Mouse (Mus musculus) hindbrain, embryonic 15.5 days (tissue): ENCODE measurements around the gene Cd300ld3. TPM values are rescaled to one million over a fixed set of nuclear protein-coding genes. Genes with fewer than 3 reads are reported as not detected.

Experiments
- ATAC-seq: fragments of 200-750 bp; cut with Nextera tagmentation; 2 replicates; pipeline ENCODE4 v1.8.0; 2017; ENCODE audit warnings: low read depth, moderate number of reproducible peaks, moderate TSS enrichment; ENCODE audit not compliant: low FRiP score
- H3K27ac ChIP-seq: fragments of 300-500 bp; sonication (generic); replicated peaks from 2 replicates; pipeline ENCODE4 v1.5.1; 2015; ENCODE audit warnings: mild to moderate bottlenecking, inconsistent platforms
- H3K27me3 ChIP-seq: fragments of 300-500 bp; sonication (generic); 2 replicates; pipeline ENCODE4 v1.6.1; 2015; ENCODE audit warnings: control low read depth, inconsistent platforms
- H3K36me3 ChIP-seq: fragments of 300-500 bp; sonication (generic); 2 replicates; pipeline ENCODE4 v1.6.1; 2015; ENCODE audit warnings: control low read depth, inconsistent platforms
- H3K4me1 ChIP-seq: fragments of 300-500 bp; sonication (generic); replicated peaks from 2 replicates; pipeline ENCODE4 v1.6.1; 2015; ENCODE audit warnings: control low read depth, inconsistent platforms
- H3K4me2 ChIP-seq: fragments of 300-500 bp; sonication (generic); 2 replicates; pipeline ENCODE4 v1.6.1; 2015; ENCODE audit warnings: moderate library complexity, mild to moderate bottlenecking, inconsistent platforms
- H3K4me3 ChIP-seq: fragments of 300-500 bp; sonication (generic); 2 replicates; pipeline ENCODE4 v1.5.1; 2015; ENCODE audit warnings: mild to moderate bottlenecking, inconsistent platforms
- H3K9ac ChIP-seq: fragments of 300-500 bp; sonication (generic); 2 replicates; pipeline ENCODE4 v1.6.1; 2015; ENCODE audit warnings: inconsistent platforms
- H3K9me3 ChIP-seq: fragments of 300-500 bp; sonication (generic); 2 replicates; pipeline ENCODE4 v1.6.1; 2016; ENCODE audit warnings: control low read depth, inconsistent platforms
- WGBS: fragments of 180-500 bp; shearing (Covaris S2); methylation state at CpG from one replicate; pipeline ENCODE4 v1.1.7; 2015; 5-methylcytosine and 5-hydroxymethylcytosine counted together
- polyA plus RNA-seq: library from polyadenylated mRNA; unstranded; fragments of >200 nt; fragmentation: Nextera tagmentation; extraction: Ambion mirVana; gene quantifications from 2 replicates; pipeline ENCODE4 v1.2.1, GENCODE M21; 2015

Cd300ld3 gene
- polyA plus RNA-seq, 1 experiment from 2014 or later = not detected

DNA sequence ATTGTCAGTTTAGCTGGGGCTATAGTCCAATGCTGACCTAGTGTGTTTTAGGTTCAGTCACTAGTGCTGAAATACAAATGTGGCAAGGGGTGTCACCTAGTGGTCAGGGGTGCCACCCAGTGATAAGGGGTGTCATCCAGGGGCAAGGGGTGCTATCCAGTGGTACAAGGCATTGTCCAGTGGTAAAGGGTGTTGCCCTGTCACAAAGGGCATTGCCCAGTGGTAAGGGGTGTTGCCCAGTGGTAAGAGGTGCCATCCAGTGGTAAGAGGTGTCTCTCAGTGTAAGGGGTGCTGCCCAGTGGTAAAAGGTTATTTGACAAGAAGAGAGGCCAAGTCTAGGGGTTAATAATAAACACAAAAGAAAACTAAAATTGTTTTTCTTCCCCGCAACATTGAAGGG is 29.2 kb upstream of the Cd300ld3 start:
- H3K27ac ChIP-seq = no peak overlapping the region
- no peak overlapping the region for H3K4me3 ChIP-seq
- no peaks in the 10 kb centered on the region for H3K4me1 ChIP-seq
- H3K9ac ChIP-seq = no peak overlapping the region
- peaks cover 8% of the 10 kb centered on the region; the same call in 1 of the 2 replicates for H3K27me3 ChIP-seq
- H3K4me2 ChIP-seq = no peak overlapping the region
- H3K36me3 ChIP-seq = no peaks in the 10 kb centered on the region
- no peaks in the 10 kb centered on the region for H3K9me3 ChIP-seq
- no peak for ATAC-seq
- WGBS = 91% methylated on average over 1 of the region's 1 CpGs

DNA sequence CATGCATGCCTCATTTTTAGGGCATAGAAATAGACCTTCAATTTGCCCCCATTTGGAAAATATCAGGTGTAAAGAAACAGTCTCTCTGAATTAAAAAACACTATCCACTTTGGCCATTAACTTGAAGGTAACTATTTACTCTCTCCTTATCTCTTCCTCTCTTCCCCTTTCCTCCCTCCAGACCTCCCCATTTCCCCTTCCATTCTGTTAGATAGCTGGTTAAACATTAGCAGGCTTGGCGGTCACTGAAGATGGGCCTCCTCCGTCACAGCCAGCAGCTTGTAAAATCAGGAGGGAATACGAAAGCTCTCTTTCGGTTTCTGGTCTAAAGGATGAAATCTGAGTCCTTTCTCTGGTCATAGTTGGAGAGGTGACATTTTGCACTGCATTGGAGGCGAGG is 27.6 kb upstream of the Cd300ld3 start:
- H3K4me1 ChIP-seq = peaks cover 12% of the 10 kb centered on the region
- no peaks in the 10 kb centered on the region for H3K36me3 ChIP-seq
- 58% methylated on average over 5 of the region's 5 CpGs for WGBS
- H3K27ac ChIP-seq = no peak overlapping the region
- H3K4me3 ChIP-seq = no peak overlapping the region
- H3K9ac ChIP-seq = no peak overlapping the region
- peaks cover 8% of the 10 kb centered on the region; the same call in 1 of the 2 replicates for H3K27me3 ChIP-seq
- H3K4me2 ChIP-seq = no peak overlapping the region
- ATAC-seq = no peak
- no peaks in the 10 kb centered on the region for H3K9me3 ChIP-seq

DNA sequence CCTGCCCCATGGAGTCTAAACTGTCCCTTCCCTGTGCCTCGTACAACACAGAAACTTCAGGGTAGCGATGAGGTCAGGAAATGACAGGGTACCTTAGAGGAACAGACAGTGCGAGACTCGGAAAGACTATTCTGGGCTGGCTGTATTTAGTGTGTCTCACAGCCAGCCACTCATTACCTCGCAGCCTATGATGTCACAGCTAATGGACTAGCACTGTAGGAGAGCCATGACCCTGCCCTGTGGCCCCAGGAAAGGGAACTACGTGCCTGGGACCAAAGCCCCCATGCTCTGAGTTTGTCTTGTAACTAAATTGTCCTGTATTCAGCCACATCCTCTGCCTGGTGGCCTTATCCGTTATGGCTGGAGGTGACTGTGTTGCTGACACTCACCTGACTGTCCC is 27.2 kb upstream of the Cd300ld3 start:
- no peaks in the 10 kb centered on the region for H3K36me3 ChIP-seq
- peaks cover 12% of the 10 kb centered on the region for H3K4me1 ChIP-seq
- no peaks in the 10 kb centered on the region for H3K9me3 ChIP-seq
- ATAC-seq = no peak
- no peak overlapping the region for H3K4me3 ChIP-seq
- no peak overlapping the region for H3K4me2 ChIP-seq
- H3K27me3 ChIP-seq = peaks cover 8% of the 10 kb centered on the region; the same call in 1 of the 2 replicates
- H3K9ac ChIP-seq = no peak overlapping the region
- WGBS = 78% methylated on average over 7 of the region's 7 CpGs
- H3K27ac ChIP-seq = no peak overlapping the region

DNA sequence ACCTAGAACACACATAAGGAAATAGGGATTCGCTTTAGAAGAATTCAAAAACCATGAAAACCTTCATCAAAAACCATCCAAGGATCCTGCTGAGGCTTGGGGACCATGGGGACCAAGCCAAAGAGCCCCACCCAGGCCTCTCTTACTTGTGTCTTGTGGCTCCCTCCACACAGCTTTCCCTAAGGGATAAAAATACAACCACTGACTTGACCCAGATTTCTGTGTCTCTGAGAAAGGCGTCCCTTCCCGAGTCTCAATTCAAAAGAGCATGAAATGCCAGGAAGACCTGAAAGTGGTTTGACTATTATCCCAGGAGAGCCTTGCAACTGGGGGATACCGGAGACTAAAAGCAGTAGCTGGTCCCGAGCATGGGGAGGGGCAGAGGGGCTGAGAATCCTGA is 24.8 kb upstream of the Cd300ld3 start:
- H3K9me3 ChIP-seq = no peaks in the 10 kb centered on the region
- H3K36me3 ChIP-seq = no peaks in the 10 kb centered on the region
- no peak overlapping the region for H3K27ac ChIP-seq
- 62% methylated on average over 5 of the region's 5 CpGs for WGBS
- H3K4me1 ChIP-seq = peaks cover 12% of the 10 kb centered on the region
- no peak for ATAC-seq
- H3K9ac ChIP-seq = no peak overlapping the region
- peaks cover 23% of the 10 kb centered on the region for H3K27me3 ChIP-seq
- H3K4me2 ChIP-seq = no peak overlapping the region
- no peak overlapping the region for H3K4me3 ChIP-seq

DNA sequence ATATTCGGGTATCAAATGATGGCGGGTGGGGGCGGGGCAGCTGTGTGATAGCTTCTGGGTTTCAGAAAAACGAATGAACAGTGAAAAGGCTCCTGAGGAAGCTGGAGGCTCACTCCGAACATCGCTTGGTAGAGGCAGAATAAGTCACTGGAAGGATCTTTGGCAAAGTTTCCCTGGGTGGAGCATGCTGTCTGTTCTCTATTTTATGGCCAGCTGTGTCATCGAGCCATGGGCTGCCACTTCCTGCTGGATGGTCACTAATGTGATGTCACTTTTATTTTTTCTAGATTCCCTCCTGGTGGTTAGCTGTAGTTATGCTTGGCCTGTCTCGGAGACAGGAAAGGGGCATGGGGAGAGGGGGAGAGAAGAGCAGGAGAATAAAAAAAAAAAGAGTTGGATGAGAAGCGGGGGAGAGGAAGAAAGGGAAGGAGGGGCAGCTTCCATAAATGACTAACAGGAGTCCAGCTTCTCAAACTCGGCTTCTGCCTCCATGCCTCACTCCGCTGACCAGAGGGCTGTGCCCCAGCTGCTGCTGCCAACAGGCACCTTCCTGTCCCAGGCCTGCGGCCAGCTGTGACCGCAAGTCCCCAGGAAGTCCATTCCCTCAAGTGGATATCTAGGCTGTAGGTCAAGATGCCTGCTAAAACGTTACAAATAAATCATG is 23.6 kb upstream of the Cd300ld3 start:
- Histone ChIP-seq H3K27me3 (peaks cover 23% of the 10 kb centered on the region), H3K36me3 (no peaks in the 10 kb centered on the region), H3K9ac (no peak overlapping the region), H3K4me3 (no peak overlapping the region), H3K4me2 (peak overlapping the region; percentile 34), H3K9me3 (no peaks in the 10 kb centered on the region), H3K27ac (peak overlapping the region; percentile 29; the same call in 1 of the 2 replicates), H3K4me1 (peaks cover 12% of the 10 kb centered on the region)
- WGBS = 9% methylated on average over 14 of the region's 14 CpGs
- no peak for ATAC-seq

DNA sequence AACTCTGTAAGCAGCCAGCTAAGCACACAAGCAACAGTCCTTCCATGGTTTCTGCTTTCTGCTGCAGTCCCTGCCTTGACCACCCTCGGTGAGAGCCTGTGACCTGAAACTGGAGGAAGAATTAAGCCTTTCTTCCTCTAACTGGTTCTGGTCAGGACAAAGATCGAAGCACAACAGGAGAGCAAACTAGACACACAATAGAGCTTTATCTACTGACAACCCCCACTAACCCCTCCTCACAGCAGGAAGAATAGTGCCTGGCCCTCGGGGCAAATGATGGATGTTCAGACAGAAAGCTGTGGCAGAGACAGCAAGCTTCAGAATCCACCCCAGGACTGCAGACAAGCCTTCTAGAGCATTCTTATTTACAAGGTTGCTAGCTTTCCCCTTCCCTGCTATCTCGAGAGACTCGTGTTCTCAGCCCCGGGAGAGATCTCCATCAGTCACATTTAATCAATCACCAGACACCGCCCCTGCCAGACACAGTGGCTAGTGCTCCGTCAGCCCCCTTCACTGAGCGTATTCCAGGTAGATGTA is 22.9 kb upstream of the Cd300ld3 start:
- Histone ChIP-seq H3K9ac (no peak overlapping the region), H3K4me2 (peak overlapping the region; percentile 34), H3K4me1 (peaks cover 12% of the 10 kb centered on the region), H3K4me3 (no peak overlapping the region), H3K9me3 (no peaks in the 10 kb centered on the region), H3K27me3 (peaks cover 23% of the 10 kb centered on the region), H3K27ac (no peak overlapping the region), H3K36me3 (no peaks in the 10 kb centered on the region)
- 0 out of 2 replicates have a peak, but pooled peaks have one; percentile 30 for ATAC-seq
- WGBS = 2% methylated on average over 9 of the region's 9 CpGs

DNA sequence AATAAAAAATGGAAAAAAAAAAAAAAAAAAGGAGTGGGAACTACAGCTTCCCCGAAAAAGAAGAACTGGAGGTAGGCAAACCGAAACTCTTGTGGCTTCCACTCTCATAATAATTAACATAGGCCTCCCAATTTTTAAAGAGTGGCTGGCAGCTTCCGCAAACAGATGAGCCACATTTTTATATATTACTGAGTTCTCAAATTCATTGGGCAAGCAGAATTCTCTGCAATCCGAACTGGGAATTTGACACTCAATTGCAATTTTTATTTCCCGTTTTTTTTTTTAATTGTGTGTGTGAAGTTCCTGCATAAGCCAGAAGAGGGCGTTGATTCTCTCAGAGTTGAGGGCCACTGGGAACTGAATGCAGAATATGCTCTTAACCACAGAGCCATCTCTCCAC is 18.6 kb upstream of the Cd300ld3 start:
- Histone ChIP-seq H3K9me3 (no peaks in the 10 kb centered on the region), H3K27me3 (peaks cover 19% of the 10 kb centered on the region), H3K4me1 (peaks cover 8% of the 10 kb centered on the region), H3K27ac (no peak overlapping the region), H3K9ac (no peak overlapping the region), H3K36me3 (no peaks in the 10 kb centered on the region), H3K4me3 (no peak overlapping the region), H3K4me2 (no peak overlapping the region)
- 74% methylated on average over 6 of the region's 6 CpGs for WGBS
- no peak for ATAC-seq

DNA sequence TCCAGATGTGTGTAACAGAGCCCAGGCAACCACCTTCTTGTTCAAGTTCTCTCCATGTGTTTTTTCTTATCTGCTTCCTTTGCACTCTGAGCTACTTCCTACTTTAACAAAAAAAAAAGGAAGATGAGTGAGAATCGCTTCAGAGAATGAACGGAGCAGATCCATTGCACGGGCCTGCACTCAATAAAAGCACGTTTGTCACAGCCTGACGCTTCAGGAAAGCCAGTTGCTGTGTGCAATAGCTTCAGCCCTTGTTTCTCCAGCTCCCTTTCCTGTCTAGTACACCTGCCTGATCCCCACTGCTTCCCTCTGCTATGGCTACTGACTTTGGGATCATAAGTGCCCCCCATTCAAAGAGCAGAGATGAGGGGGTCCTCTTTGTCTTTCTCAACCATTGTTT is 13.9 kb upstream of the Cd300ld3 start, which contains the start of gene Cd300e:
Cd300e (minus strand) TSS at position 101 of the 400 bp plus-strand sequence.
- Histone ChIP-seq H3K4me2 (no peak within 1 kb of the TSS), H3K9ac (no peak within 1 kb of the TSS), H3K4me1 (no peaks in the 10 kb centered on the region), H3K9me3 (no peaks in the 10 kb centered on the region), H3K27me3 (0 out of 2 replicates have a peak, but pooled peaks cover 4% of the 10 kb centered on the region), H3K4me3 (no peak within 1 kb of the TSS), H3K27ac (no peak within 1 kb of the TSS), H3K36me3 (no peaks in the 10 kb centered on the region)
- WGBS = 28% methylated on average over 5 of the region's 5 CpGs
- ATAC-seq = no peak

DNA sequence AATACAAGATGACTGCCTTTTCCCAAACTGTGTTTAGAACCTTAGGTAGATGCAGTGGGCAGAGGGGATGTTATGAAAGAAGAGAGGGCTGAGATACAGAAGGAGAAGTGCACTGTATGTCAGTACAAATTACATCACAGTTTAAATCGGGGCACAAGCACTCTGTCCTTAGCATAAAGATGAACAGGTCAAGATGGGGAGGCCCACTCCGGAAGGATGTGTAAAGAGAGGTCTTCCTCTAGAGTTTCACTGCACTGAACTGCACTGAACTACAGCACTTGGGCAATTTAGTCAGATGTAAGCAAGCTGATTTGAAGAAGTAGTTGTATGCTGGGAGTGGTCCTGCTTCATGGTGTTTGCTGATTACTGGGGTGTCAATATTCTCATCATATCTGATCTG is 11.6 kb upstream of the Cd300ld3 start:
- H3K9ac ChIP-seq = no peak overlapping the region
- no peaks in the 10 kb centered on the region for H3K9me3 ChIP-seq
- ATAC-seq = no peak
- H3K27ac ChIP-seq = no peak overlapping the region
- no peaks in the 10 kb centered on the region for H3K27me3 ChIP-seq
- H3K4me1 ChIP-seq = no peaks in the 10 kb centered on the region
- H3K4me2 ChIP-seq = no peak overlapping the region
- WGBS = 85% methylated on average over 2 of the region's 2 CpGs
- no peak overlapping the region for H3K4me3 ChIP-seq
- no peaks in the 10 kb centered on the region for H3K36me3 ChIP-seq

DNA sequence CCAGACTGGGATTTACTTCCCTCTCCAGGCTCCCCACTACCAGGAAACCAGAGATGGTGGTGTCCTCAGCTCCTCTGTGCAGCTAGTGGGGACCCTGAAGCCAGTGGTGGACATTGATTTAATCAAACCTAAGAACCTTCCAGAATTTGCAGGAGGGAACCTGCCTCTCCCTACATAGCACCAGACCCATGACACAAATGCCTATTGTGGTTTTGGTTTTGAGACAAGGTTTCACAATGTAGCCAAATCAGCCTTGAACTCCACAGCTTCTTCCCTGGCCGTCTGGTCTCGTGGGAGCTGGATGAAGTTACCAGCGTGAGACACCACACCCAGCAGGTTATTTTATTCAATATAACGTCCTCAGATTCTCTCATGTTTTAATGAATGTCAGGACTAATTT is 10.5 kb upstream of the Cd300ld3 start:
- no peaks in the 10 kb centered on the region for H3K9me3 ChIP-seq
- H3K36me3 ChIP-seq = no peaks in the 10 kb centered on the region
- no peaks in the 10 kb centered on the region for H3K27me3 ChIP-seq
- no peak overlapping the region for H3K4me2 ChIP-seq
- WGBS = 71% methylated on average over 4 of the region's 4 CpGs
- no peak overlapping the region for H3K9ac ChIP-seq
- ATAC-seq = no peak
- no peaks in the 10 kb centered on the region for H3K4me1 ChIP-seq
- no peak overlapping the region for H3K27ac ChIP-seq
- no peak overlapping the region for H3K4me3 ChIP-seq

DNA sequence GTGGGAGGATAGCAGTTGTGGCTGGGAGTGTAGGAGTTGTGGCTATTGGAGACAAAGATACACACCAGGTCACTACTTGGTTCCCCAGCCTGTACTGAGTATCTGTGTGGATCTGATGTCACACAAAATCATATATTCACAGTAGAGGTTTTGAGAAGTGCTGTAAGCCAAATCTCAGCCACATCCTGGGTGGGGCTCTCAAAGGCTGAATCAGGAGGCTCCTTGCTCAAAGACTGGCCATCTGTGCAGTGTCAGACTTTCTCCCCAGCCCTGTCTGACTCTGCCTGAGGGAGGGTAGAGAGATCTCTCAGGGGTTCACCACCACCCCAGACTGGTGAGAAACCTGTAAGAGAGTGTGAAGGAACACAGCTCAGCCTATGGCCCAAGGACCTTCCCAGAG is 6.3 kb upstream of the Cd300ld3 start:
- Histone ChIP-seq H3K27ac (no peak overlapping the region), H3K27me3 (no peaks in the 10 kb centered on the region), H3K36me3 (no peaks in the 10 kb centered on the region), H3K4me2 (no peak overlapping the region), H3K9me3 (no peaks in the 10 kb centered on the region), H3K4me1 (no peaks in the 10 kb centered on the region), H3K9ac (no peak overlapping the region), H3K4me3 (no peak overlapping the region)
- ATAC-seq = no peak

DNA sequence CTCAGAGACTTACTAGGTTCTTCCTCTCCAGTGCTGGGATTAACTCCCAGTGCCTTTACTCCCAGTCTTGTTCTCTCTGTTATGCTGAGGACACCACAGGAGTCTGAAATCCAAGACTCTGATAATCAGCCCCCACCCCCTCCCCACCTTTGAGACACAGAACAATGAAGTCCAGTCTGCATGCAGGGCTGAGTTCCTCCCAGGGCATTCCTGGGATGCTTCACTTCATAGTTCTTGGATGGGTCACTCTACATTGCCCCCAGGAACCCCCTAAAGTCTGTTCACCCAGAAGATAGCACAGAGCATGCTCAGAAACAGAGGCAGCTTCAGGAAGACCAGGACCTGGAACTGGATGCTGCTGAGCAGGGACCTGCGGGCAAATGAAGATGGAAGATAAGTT is 4.8 kb upstream of the Cd300ld3 start:
- H3K9ac ChIP-seq = no peak overlapping the region
- 100% methylated on average over 1 of the region's 1 CpGs for WGBS
- no peaks in the 10 kb centered on the region for H3K4me1 ChIP-seq
- no peaks in the 10 kb centered on the region for H3K27me3 ChIP-seq
- H3K4me3 ChIP-seq = no peak overlapping the region
- H3K4me2 ChIP-seq = no peak overlapping the region
- H3K27ac ChIP-seq = no peak overlapping the region
- ATAC-seq = no peak
- H3K9me3 ChIP-seq = no peaks in the 10 kb centered on the region
- H3K36me3 ChIP-seq = no peaks in the 10 kb centered on the region

DNA sequence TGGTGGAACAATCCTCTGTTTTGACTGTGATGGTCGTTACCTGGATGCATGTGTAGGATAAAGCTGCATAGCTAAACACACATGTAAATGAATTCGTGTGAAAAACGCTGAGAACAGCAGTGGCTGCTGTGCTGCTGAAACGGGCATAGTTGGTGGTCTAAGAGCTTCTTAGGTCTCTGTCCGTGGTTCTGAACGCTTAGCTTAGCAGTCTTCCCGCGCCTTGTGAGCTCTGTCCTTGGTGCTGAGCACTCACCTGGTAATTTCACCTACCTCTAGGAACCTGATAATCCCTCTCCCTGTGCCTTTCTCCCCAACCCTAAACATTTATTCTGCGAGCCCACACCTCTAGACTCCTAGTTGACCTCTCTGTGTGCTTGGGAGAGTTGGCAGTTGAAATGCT is 4.0 kb upstream of the Cd300ld3 start:
- Histone ChIP-seq H3K4me1 (no peaks in the 10 kb centered on the region), H3K36me3 (no peaks in the 10 kb centered on the region)
- no peak for ATAC-seq

More for the DNA sequence above, 4.0 kb upstream of the Cd300ld3 start:
- Histone ChIP-seq H3K9ac (no peak overlapping the region), H3K4me3 (no peak overlapping the region), H3K27ac (no peak overlapping the region), H3K27me3 (no peaks in the 10 kb centered on the region), H3K9me3 (no peaks in the 10 kb centered on the region), H3K4me2 (no peak overlapping the region)
- 6% methylated on average over 9 of the region's 9 CpGs for WGBS
